Mouse (Mus musculus) gastrocnemius, postnatal 14 days (tissue): ENCODE results near the gene Map3k3. TPM values are rescaled to one million over a fixed set of nuclear protein-coding genes. Genes with fewer than 3 reads are reported as not detected.
A peak's percentile ranks its signal among the peaks of the same experiment; 100 is the strongest.

Source experiments
- DNase-seq: peaks from one replicate; pipeline ENCODE4 v3.0.0; 2021; ENCODE audit warnings: mixed read lengths
- intact Hi-C: fragments of 180-260 bp; cut with DNase I; formaldehyde crosslinking; loops from one replicate; pipeline ENCODE4 v1.15.1; 2025; ENCODE audit warnings: low total_unique reads
- total RNA-seq, 2 experiments: library from RNA; stranded (reverse); gene quantifications; 2 replicates each; pipeline ENCODE4 v1.2.3; 2021

The Map3k3 gene
- total RNA-seq, 2 experiments from 2014 or later: 22.1 to 22.7 TPM

- intact Hi-C loops: no loop called here
- no peak for DNase-seq
Measured at GRCm38 (mm10) chr11:106155761-106156160, 71.3 kb downstream of the Map3k3 start.

- no peak for DNase-seq
- intact Hi-C loops: no loop called here
Measured at GRCm38 (mm10) chr11:106156257-106156656, 71.8 kb downstream of the Map3k3 start.

GRCm38 (mm10) chr11:106157154-106157553, 72.7 kb downstream of the Map3k3 start:
- intact Hi-C loops: no loop called here
- DNase-seq: no peak

GRCm38 (mm10) chr11:106158081-106158929, 73.9 kb downstream of the Map3k3 start:
- no peak for DNase-seq
- intact Hi-C loops: no loop called here

GRCm38 (mm10) chr11:106158930-106159215, 74.5 kb downstream of the Map3k3 start:
- DNase-seq: no peak
- intact Hi-C loops: no loop called here

- DNase-seq: no peak
- intact Hi-C loops: no loop called here
Measured at GRCm38 (mm10) chr11:106159216-106159920, 75.0 kb downstream of the Map3k3 start.

GRCm38 (mm10) chr11:106159921-106160840, 75.8 kb downstream of the Map3k3 start:
- intact Hi-C loops: no loop called here

GRCm38 (mm10) chr11:106160841-106161721, 76.7 kb downstream of the Map3k3 start, which contains the start of the genes Gm10840 and Limd2:
TSS of gene Gm10840 (plus strand) at chr11:106160850.
TSS of gene Limd2 (minus strand) at chr11:106160860.
- DNase-seq: peak; percentile 52
- intact Hi-C loops: no loop called here

More at GRCm38 (mm10) chr11:106159921-106160840, 75.8 kb downstream of the Map3k3 start:
- DNase-seq: peak; percentile 79

GRCm38 (mm10) chr11:106162237-106162636, 77.8 kb downstream of the Map3k3 start:
- intact Hi-C loops: no loop called here
- DNase-seq: no peak

- intact Hi-C loops: no loop called here
- no peak for DNase-seq
Measured at GRCm38 (mm10) chr11:106163546-106163945, 79.1 kb downstream of the Map3k3 start.

- intact Hi-C loops: no loop called here
- DNase-seq: no peak
Measured at GRCm38 (mm10) chr11:106164601-106165180, 80.3 kb downstream of the Map3k3 start.

GRCm38 (mm10) chr11:106167435-106167834, 83.0 kb downstream of the Map3k3 start:
- intact Hi-C loops: no loop called here
- no peak for DNase-seq

- intact Hi-C loops: no loop called here
- no peak for DNase-seq
Measured at GRCm38 (mm10) chr11:106170807-106171206, 86.4 kb downstream of the Map3k3 start.

GRCm38 (mm10) chr11:106173228-106173627, 88.8 kb downstream of the Map3k3 start:
- DNase-seq: no peak
- intact Hi-C loops: no loop called here

GRCm38 (mm10) chr11:106174372-106174771, 90.0 kb downstream of the Map3k3 start:
- intact Hi-C loops: no loop called here
- peak; percentile 71 for DNase-seq

- DNase-seq: peak; percentile 72
- intact Hi-C loops: no loop called here
Measured at GRCm38 (mm10) chr11:106175081-106175480, 90.7 kb downstream of the Map3k3 start.

GRCm38 (mm10) chr11:106176372-106176771, 92.0 kb downstream of the Map3k3 start:
- no peak for DNase-seq

GRCm38 (mm10) chr11:106178036-106178782, 93.8 kb downstream of the Map3k3 start:
- DNase-seq: no peak
- intact Hi-C loops: no loop called here

More at GRCm38 (mm10) chr11:106176372-106176771, 92.0 kb downstream of the Map3k3 start:
- intact Hi-C loops: no loop called here
